Mouse (Mus musculus) MEL (cell line): ENCODE measurements around the gene Spata1.

Source experiments
- CTCF ChIP-seq, 3 experiments: IDR thresholded peaks in 2 of 3; conservative IDR thresholded peaks in 1 of 3; 2 replicates each; pipeline ENCODE4 v1.5.1; 2011 to 2012; ENCODE audit warnings: low read length in 3 of 3, low read depth in 2 of 3, mild to moderate bottlenecking in 2 of 3, improper control_type of control experiment in 1 of 3, inconsistent platforms in 1 of 3, mixed read lengths in 1 of 3, moderate library complexity in 1 of 3; ENCODE audit not compliant: control insufficient read depth in 1 of 3, insufficient read depth in 1 of 3, poor library complexity in 1 of 3, severe bottlenecking in 1 of 3
- E2F4 ChIP-seq: IDR thresholded peaks from 2 replicates; pipeline ENCODE4 v1.6.1; 2011; ENCODE audit warnings: low read depth, low read length, improper control_type of control experiment, borderline replicate concordance
- ELF1 ChIP-seq: IDR thresholded peaks from 2 replicates; pipeline ENCODE4 v1.6.1; 2014; ENCODE audit warnings: low read depth, mild to moderate bottlenecking, inconsistent platforms, low read length, improper control_type of control experiment, moderate library complexity
- EP300 ChIP-seq, 2 experiments: IDR thresholded peaks; 2 replicates each; pipeline ENCODE4 v1.6.1; 2011; ENCODE audit warnings: improper control_type of control experiment in 2 of 2, low read length in 2 of 2, low read depth in 1 of 2, mild to moderate bottlenecking in 1 of 2
- GABPA ChIP-seq: IDR thresholded peaks from 2 replicates; pipeline ENCODE4 v1.6.1; 2012; ENCODE audit warnings: low read depth, mild to moderate bottlenecking, inconsistent platforms, low read length, improper control_type of control experiment, moderate library complexity
- HCFC1 ChIP-seq: IDR thresholded peaks from 2 replicates; pipeline ENCODE4 v1.6.1; 2012; ENCODE audit warnings: low read depth, mild to moderate bottlenecking, inconsistent platforms, low read length, improper control_type of control experiment, moderate library complexity
- JUND ChIP-seq: IDR thresholded peaks from 2 replicates; pipeline ENCODE4 v1.6.1; 2011; ENCODE audit warnings: low read depth, mild to moderate bottlenecking, improper control_type of control experiment, low read length
- KAT2A ChIP-seq: conservative IDR thresholded peaks from 2 replicates; pipeline ENCODE4 v1.6.1; 2012; ENCODE audit warnings: low read depth, low read length, improper control_type of control experiment, inconsistent platforms
- MYB ChIP-seq: IDR thresholded peaks from 2 replicates; pipeline ENCODE4 v1.6.1; 2011; ENCODE audit warnings: mild to moderate bottlenecking, low read depth, low read length, improper control_type of control experiment
- NELFE ChIP-seq: IDR thresholded peaks from 2 replicates; pipeline ENCODE4 v1.6.1; 2011; ENCODE audit warnings: low read depth, low read length, improper control_type of control experiment
- POLR2A ChIP-seq, 2 experiments: IDR thresholded peaks; 2 replicates each; pipeline ENCODE4 v1.6.1; 2011 to 2012; ENCODE audit warnings: low read length in 2 of 2, mild to moderate bottlenecking in 2 of 2, control low read depth in 1 of 2, improper control_type of control experiment in 1 of 2, low read depth in 1 of 2, moderate library complexity in 1 of 2; ENCODE audit not compliant: control insufficient read depth in 1 of 2, insufficient read depth in 1 of 2, poor library complexity in 1 of 2
- POLR2AphosphoS2 ChIP-seq: IDR thresholded peaks from 2 replicates; pipeline ENCODE4 v1.6.1; 2011; ENCODE audit warnings: low read length, improper control_type of control experiment
- TCF12 ChIP-seq: IDR thresholded peaks from 2 replicates; pipeline ENCODE4 v1.6.1; 2014; ENCODE audit warnings: low read depth, mild to moderate bottlenecking, inconsistent platforms, low read length, improper control_type of control experiment, moderate library complexity
- USF1 ChIP-seq: IDR thresholded peaks from 2 replicates; pipeline ENCODE4 v1.6.1; 2014; ENCODE audit warnings: low read depth, mild to moderate bottlenecking, inconsistent platforms, low read length, improper control_type of control experiment, moderate library complexity

GRCm38 (mm10) chr3:146418901-146419300, 80.7 kb downstream of the Spata1 start:
- TF ChIP-seq ELF1 (no peak), TCF12 (peak; percentile 61), USF1 (no peak), CTCF (IDR thresholded peaks at IDR 0.05 in 2 of 3, conservative IDR thresholded peaks at IDR 0.05 in 1 of 3; ENCODE audit: control insufficient read depth in 1 of 3, insufficient read depth in 1 of 3, low read depth in 2 of 3, low read length in 3 of 3, poor library complexity in 1 of 3, severe bottlenecking in 1 of 3) (no peak), GABPA (no peak), EP300 (IDR thresholded peaks at IDR 0.05; ENCODE audit: low read depth in 1 of 2, low read length in 2 of 2) (peak; percentile 71 to 76), POLR2AphosphoS2 (no peak), KAT2A (no peak), HCFC1 (no peak), JUND (no peak), NELFE (no peak), E2F4 (no peak), MYB (no peak), POLR2A (IDR thresholded peaks at IDR 0.05; ENCODE audit: control insufficient read depth in 1 of 2, insufficient read depth in 1 of 2, low read depth in 1 of 2, low read length in 2 of 2, poor library complexity in 1 of 2) (no peak)
